Mouse (Mus musculus) large intestine, adult 2 months (tissue): ENCODE measurements around the gene Capn3. TPM values are rescaled to one million over a fixed set of nuclear protein-coding genes. Genes with fewer than 3 reads are reported as not detected.
A peak's percentile ranks its signal among the peaks of the same experiment; 100 is the strongest.

Experiments used
- DNase-seq: peaks from one replicate; pipeline ENCODE4 v3.0.0-alpha.2; 2012; ENCODE audit warnings: low read depth, low spot score
- WGBS: fragments of 180-500 bp; shearing (Covaris S2); methylation state at CpG from one replicate; pipeline ENCODE4 v1.1.7; 2018; 5-methylcytosine and 5-hydroxymethylcytosine counted together
- polyA plus RNA-seq: library from polyadenylated mRNA; depleted of rRNA; stranded (reverse); fragments of >200 nt; gene quantifications from 2 replicates; pipeline ENCODE4 v1.2.3, GENCODE M21; 2012

Gene Capn3
- polyA plus RNA-seq, 1 experiment = 0.99 TPM

DNA sequence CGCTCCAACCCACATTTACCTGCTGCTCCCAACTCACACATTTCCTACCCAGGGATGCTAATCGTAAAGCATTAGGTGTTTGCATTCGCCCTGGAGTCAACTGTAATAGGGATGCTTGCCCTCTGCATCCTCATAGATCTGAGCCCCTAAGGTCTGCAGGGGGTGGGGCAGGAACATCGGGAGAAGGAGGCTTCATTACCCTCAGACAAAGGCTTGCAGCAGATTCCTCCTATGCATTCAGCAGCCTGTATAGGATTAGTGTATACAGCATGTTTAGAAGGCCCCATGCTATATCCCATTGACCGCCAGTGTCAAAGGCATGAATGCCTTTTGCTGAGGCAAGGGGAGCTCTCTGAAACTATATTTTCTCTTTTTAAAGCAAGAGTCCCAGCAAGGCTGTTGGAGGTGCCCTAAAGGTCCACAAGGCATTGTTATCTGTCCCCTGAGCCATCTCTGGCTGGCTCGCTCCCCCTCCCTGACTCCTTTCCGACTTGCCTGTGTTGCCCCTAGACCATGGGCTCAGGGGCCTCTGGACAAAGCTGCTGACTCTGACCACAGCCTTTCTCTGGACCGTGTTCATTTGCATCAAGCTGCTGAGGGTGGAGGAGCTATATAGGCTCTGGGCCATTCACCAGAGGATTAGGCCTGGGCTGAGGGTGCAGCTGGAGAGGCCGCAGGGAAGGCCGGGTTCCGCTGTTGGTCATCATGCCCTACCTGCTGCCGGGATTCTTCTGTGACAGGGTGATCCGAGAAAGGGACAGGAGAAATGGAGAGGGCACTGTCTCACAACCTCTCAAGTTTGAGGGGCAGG is 20.7 kb downstream of the Capn3 start:
- DNase-seq = no peak
- WGBS = 83% methylated on average over 13 of the region's 13 CpGs

- 48% methylated on average over 3 of the region's 3 CpGs for WGBS
- peak; percentile 38 for DNase-seq
Measured at GRCm38 (mm10) chr2:120478600-120478999, 22.8 kb downstream of the Capn3 start.

DNA sequence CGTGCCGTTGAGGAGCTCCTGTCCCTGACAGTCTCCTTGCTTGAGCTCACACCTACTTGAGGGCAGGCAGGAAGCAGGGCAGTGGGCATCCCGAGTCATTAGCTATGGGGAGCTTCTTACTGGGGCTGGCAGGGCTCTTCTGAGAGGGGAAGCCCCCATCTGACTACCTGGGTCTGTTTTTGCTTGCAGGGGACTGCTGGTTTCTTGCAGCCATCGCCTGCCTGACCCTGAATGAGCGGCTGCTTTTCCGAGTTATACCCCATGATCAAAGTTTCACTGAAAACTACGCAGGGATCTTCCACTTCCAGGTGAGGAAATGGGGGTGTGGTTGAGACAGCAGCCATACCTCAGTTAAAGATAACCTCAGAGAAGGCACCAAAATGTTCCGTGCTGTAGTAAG is 26.1 kb downstream of the Capn3 start:
- no peak for DNase-seq
- 33% methylated on average over 8 of the region's 8 CpGs for WGBS

DNA sequence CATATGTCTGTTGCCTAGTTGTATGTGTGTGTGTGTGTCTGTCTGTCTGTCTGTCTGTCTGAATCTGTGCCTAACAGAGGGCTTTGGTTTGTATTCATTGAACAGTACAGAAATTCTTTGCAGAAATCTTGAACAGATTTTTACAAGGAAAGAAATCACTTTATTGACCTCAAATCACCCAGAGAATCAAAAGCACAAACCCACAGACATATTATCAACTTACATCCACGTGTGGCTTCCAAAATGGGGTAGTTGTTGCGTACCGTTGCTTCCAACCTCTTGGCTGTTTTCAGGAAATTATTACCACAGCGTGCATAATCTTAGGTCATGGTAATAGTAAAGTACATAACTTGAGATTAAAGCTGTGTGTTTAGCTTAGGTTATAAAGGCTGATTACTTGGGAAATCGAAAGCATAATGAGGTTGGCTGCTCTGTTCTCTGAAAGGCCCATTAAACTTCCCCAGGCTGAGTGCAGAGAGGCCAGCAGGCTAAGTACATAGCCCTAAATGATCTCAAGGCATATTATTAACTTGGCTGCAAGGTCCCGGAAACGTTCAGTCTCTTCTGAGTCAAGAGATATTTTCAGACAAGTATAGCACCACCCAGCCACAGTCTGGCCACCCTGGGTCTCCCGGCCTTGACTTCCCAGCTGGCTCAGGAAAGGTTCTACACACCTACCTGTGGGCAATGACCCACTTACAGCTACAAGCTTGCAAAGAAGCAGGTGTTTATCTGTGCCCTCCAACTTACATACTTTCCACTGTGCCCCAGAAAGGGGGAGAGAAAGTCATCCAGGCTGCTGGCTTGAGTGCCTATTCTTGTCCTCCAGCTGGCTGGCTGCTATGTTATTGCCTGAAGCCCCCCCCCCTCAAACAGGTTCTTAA is 26.9 kb downstream of the Capn3 start:
- 16% methylated on average over 8 of the region's 8 CpGs for WGBS

DNA sequence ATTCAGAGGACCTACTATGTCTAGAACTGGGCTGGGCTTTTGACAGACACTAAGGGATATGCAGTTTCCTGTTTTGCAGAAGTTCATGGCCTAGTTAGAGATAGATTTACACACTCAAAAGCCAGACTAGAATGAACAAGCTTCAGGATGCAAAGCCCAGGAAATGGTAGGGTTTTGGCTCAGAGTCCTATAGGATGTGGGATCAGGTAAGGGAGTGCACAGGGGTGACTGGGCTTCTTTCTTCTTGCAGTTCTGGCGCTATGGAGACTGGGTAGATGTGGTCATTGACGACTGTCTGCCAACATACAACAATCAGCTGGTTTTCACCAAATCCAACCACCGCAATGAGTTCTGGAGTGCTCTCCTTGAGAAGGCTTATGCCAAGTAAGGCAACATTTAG is 28.4 kb downstream of the Capn3 start:
- WGBS = 96% methylated on average over 3 of the region's 3 CpGs

More for the DNA sequence above, 26.9 kb downstream of the Capn3 start:
- peak; percentile 62 for DNase-seq

DNA sequence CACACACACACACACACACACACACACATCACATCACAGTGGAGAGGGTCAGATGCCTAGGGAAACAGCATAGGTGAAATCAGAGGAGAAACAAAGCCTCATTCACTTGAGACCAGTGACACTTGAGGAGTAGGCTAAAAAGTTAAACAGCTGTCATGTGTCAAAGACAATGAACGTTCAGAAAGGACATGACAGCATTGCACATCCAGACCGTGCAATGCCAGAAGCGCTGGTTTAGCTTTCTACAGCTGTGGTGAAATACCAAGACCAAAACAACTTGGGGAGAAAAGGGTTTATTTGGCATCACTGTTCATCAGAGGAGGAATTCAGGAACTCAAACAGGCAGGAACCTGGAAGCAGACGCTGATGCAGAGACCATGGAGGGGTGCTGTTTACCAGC is 37.4 kb downstream of the Capn3 start:
- DNase-seq = no peak
- WGBS = 55% methylated on average over 4 of the region's 4 CpGs

More for the DNA sequence above, 28.4 kb downstream of the Capn3 start:
- no peak for DNase-seq

GRCm38 (mm10) chr2:120496511-120496910 is 40.7 kb downstream of the Capn3 start:
- no peak for DNase-seq
- 39% methylated on average over 3 of the region's 3 CpGs for WGBS

DNA sequence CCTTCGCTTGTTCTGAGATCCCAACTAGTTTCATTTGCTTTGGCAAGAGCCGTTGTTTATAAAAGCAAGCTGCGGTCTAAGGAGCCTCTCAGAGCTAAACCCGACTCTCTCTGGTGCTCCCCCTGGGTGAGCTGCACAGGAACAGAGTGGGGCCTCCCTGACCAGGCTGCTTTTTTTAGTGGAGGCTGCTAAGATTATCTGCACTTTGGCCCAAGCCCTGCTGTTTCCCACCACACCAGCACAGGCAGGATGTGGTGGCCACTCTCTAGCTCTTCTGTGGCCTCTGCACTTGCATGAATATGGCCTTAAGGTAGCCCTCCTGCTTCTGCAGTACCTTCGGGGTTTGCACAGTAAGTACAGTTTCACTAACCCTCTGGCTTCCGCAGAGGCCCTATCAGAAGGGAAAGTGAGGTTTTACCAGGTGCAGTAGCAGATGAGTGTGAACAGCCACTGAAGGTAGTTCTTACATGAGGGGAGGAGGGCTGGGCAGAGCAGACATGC is 44.2 kb downstream of the Capn3 start:
- no peak for DNase-seq
- 40% methylated on average over 6 of the region's 6 CpGs for WGBS

- no peak for DNase-seq
- WGBS = 33% methylated on average over 17 of the region's 17 CpGs
Measured at GRCm38 (mm10) chr2:120501136-120501918, 45.5 kb downstream of the Capn3 start.

DNA sequence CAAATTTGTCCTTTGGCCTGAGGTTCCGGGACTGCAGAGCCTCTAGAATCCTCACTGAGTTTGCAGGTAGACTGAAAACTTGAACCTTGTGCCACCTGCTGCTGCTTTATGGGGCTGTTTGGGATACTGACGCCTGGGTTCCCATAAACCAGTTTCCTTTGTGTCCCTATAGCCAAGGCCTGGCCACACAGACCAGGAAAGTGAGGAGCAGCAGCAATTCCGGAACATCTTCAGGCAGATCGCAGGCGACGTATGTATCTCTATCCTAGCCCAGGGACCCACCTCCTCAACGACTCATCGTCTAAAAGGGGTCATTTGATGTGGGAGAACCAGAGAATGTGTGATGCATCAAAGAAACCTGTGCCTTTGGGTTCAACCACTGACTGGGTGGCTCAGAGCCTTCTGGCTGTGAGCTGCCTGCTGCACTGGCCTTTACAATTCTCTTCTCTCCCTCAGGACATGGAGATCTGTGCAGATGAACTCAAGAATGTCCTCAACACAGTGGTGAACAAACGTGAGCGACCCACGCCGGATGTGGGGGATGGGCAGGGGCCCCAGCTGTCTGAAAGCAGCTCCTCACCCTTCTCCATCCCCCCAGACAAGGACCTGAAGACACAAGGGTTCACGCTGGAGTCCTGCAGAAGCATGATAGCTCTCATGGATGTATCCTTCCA is 46.2 kb downstream of the Capn3 start:
- no peak for DNase-seq
- 54% methylated on average over 13 of the region's 13 CpGs for WGBS

GRCm38 (mm10) chr2:120502605-120502990 is 46.8 kb downstream of the Capn3 start:
- WGBS = 49% methylated on average over 3 of the region's 3 CpGs
- DNase-seq = no peak

- WGBS = 83% methylated on average over 6 of the region's 6 CpGs
- no peak for DNase-seq
Measured at GRCm38 (mm10) chr2:120503094-120503493, 47.3 kb downstream of the Capn3 start.

DNA sequence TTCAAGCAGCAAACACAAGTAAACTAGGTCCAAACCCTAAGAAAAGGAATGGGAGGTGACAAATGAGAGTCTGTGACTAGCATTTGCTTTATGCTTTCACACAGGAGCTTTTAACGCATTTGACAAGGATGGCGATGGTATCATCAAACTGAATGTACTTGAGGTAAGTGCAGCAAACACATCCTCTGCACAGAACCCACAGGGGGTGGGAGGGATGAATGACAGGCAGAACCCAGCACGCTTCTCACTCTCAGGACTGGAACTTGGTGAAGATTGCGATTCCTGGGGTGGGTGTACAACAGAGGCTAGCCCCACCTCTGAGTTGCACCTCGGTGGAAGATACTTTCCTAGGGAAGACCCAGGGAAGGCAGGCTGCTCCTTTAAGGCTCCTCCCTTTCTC is 48.2 kb downstream of the Capn3 start:
- 78% methylated on average over 5 of the region's 5 CpGs for WGBS
- no peak for DNase-seq

- no peak for DNase-seq
- WGBS = 74% methylated on average over 4 of the region's 4 CpGs
Measured at GRCm38 (mm10) chr2:120514181-120514580, 58.4 kb downstream of the Capn3 start.

DNA sequence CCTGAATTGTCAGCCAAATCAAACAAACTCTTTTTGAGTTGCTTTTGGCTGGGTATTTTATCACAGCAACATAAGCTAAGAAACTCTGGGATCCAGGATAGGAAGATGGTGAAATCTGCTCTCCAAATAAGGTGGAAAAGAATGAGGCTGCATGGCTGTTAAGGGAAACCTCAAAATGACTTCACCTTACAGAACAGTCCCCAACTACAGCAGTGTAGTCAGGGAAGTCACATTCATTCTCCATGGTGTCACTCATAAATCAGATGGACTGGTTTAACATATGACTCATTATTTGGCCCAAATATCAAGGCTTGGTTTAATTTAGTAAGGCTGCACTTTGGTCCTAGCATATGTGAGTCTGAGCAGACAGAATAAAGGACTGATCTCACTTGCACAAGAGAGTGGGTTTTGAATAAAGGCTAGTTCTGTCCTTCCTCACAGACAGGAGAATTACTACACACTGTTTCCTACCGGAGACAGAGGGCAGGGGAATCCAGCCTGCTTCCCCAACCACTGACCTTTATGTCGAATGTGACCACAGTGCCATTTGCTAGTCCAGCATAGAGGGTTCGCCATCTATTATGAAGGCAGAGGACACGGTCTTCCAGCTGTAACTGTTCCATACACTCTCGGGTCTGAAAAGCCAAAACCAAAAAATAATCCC is 62.9 kb downstream of the Capn3 start:
- DNase-seq = no peak
- 88% methylated on average over 5 of the region's 5 CpGs for WGBS

GRCm38 (mm10) chr2:120526771-120527170 is 71.0 kb downstream of the Capn3 start:
- DNase-seq = no peak
- WGBS = 85% methylated on average over 5 of the region's 5 CpGs

DNA sequence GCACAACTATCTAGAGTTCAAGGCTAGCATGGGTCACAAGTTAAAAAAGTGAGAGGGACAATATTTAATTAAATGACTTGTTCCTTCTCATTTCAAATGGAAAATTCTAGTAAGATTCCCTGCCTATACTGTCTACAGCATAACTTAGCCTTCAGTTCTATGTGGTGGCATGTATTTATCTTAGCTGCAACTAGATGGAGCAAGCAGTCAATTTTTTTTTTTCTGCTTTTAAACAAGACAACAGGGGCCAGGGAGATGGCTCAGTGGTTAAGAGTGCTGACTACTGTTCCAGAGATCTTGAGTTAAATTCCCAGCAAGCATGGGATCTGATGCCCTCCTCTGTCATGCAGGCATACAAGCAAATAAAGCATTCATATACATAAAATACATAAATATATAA is 73.7 kb downstream of the Capn3 start:
- no peak for DNase-seq

DNA sequence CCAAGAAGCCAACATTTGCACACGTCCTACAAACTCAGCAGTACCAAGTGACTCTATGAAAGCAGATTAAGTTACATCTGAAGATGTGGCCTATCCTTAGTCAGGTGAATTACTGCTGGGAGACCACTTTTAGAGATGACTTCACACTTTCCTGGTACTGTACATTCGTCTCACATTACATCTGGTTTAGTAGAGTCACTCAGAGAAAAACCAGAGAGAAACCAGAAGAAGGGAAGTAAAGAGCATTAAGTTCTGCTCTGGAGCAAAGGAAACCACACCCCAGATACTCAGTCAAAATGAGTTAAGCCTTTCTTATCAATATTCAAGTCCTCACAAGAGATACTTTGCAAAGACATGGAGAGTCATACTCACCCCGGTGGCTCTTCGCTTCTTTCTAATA is 75.4 kb downstream of the Capn3 start:
- DNase-seq = no peak
- WGBS = 88% methylated on average over 4 of the region's 4 CpGs

DNA sequence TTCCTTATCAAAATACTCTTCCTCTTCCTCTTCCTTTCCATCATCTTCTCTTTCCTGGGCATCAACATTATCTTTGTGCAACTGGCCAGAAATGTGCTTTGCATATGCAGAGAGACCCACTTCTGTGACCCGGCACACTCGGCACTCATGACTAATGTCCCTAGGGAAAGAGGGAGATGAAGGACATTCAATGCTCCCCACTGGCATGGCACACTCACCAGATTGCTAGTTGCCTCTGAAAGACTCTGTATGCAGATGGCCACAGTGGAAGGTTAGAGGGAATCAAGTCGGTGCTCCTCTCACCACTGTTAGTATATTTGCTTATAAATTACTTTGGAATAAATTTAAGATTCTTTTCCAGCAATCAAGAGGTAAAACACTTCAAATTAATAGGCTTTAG is 83.5 kb downstream of the Capn3 start:
- 72% methylated on average over 3 of the region's 3 CpGs for WGBS
- no peak for DNase-seq
